Mouse (Mus musculus) monocyte, adult 5-6 weeks (primary cell): Measurements from ENCODE around the gene Efcab12. TPM values are rescaled to one million over a fixed set of nuclear protein-coding genes. Genes with fewer than 3 reads are reported as not detected.
A peak's percentile ranks its signal among the peaks of the same experiment; 100 is the strongest.

Experiments used
- ATAC-seq: fragments of 153-309, 156-312 bp; replicated peaks from 2 replicates; pipeline ENCODE4 v1.8.0; 2017; ENCODE audit warnings: mild to moderate bottlenecking; ENCODE audit not compliant: low TSS enrichment, insufficient number of reproducible peaks, severe bottlenecking, poor library complexity, low FRiP score
- total RNA-seq: library from RNA; stranded (forward); fragments of 200-1000, 200-491, 200-594 nt; gene quantifications from 3 replicates; pipeline ENCODE4 v1.2.3, GENCODE M21; 2017

Efcab12 gene
- total RNA-seq, 1 experiment from 2014 or later: not detected

DNA sequence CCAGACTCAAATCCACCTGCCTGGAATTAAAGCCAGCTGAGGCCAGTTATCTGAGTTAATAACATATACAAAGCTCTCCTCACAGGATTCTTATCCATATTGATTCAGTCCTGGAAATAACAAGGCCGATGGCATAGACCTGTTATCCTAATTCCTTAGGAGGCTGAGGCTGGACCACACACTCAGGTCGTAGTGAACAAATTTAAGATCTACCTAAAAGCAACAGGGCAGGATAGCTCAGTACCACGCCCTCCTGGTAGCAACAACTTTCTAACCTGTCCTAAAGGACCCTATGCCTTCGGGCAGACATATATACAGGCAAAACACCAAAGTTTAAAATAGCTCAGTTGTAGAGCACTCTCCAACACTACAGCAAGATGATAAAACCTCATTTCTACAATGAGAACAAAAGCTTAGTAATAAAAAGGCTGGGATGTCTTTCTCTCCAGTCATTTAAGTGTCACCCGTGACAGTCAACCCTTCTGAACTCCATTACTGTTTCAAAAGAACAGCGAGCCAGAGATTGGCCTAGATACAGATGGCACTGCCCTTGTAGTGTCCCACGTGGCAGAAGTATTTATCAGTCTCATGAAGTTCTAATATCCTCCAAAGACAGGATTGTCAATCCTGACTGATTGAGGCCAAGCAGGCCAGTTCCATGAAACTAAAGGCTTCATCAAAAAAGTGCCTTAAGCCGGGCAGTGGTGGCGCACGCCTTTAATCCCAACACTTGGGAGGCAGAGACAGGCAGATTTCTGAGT, 33.6 kb downstream of the Efcab12 start:
- no peak for ATAC-seq

DNA sequence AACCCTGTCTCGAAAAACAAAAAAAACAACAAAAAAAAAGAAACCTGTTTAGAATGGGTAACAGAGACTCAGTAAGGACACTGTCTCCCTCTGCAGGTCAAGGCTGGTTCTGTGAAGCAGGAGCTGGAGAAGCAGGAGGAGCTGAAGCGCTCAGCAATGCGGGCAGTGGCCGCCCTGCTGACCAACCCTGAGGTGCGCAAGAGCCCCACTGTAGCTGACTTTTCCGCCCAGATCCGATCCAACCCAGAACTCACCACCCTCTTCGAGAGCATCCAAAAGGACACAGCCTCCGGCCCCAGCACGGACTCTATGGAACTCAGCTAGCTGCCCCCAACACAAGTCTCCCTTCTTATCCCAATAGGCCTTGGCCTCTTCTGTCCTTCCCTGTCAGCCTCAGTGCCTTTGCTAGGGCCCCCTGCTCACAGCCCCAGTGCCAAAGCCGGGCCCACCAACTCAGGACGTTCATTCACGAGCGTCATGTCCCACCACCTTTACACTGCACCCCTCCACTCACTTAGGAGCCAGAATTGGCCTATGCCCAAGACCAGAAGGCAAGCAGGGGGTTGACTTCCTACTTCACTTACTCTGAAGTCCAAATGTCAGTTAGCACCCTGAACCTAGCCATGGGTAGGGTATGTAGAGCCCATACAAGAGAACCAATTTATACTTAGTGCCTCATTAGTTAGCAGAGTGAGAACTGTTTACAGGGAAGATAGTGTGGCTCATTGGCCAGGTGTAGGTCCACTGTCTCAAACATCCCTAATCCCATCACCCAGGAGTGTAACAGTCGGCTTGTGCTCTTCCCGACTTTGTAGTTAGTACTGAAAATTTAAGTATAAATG, 34.5 kb downstream of the Efcab12 start:
- no peak for ATAC-seq

DNA sequence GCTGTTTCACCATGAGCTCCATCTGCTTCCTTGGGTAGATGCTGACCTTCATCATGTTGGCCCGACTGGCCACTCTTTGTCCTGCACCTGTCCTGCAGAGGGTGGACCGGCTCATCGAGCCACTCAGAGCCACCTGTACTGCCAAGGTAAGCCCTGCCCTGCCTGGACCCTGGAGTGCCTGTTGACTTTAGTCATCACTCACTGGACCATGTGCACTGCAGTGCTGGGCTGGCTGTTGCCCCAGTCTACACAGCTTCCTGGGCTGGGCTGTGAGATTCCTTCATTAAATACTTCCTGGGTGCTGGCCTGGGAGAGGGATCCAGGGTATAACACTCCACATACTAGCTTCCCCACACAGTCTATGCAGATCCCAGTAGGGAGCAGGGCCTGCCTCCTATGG, 36.4 kb downstream of the Efcab12 start:
- ATAC-seq: no peak; the same call in 1 of the 2 replicates

DNA sequence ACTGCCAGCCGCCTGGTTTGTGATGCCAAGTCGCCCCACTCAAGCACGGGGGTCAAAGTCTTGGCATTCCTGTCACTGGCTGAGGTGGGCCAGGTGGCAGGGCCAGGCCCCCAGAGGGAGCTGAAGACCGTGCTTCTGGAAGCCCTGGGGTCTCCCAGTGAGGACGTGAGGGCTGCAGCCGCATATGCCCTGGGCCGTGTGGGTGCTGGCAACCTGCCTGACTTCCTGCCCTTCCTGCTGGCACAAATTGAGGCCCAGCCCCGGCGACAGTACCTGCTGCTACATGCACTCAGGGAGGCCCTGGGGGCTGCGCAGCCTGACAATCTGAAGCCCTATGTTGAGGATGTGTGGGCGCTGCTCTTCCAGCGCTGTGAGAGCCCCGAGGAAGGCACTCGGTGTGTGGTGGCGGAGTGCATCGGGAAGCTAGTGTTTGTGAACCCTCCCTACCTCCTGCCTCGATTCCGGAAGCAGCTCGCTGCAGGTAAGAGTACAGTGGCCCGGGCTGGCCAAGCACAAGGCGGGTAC, 45.5 kb downstream of the Efcab12 start:
- ATAC-seq: no peak

DNA sequence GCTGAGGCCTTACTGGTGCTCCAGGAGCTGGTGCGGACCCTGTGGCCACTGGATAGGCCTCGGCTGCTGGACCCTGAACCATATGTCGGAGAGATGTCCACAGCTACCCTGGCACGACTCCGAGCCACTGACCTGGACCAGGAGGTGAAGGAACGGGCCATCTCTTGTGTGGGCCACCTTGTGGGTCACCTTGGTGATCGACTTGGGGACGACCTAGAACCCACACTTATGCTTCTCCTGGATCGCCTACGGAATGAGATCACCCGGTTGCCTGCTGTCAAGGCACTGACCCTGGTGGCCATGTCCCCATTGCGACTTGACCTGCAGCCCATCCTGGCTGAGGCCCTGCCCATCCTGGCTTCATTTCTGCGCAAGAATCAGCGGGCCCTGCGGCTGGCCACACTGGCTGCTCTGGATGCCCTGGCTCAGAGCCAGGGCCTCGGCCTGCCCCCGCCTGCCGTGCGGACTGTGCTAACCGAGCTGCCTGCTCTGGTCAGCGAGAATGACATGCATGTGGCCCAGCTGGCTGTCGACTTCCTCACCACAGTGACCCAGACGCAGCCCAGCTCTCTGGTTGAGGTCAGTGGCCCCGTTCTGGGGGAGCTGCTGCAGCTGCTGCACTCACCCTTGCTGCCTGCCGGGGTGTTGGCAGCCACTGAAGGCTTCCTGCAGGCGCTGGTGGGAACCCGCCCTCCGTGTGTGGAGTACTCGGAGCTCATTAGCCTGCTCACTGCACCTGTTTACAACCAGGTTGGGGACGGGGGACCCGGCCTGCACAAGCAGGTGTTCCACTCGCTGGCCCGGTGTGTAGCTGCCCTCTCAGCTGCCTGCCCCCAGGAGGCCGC, 46.1 kb downstream of the Efcab12 start:
- ATAC-seq: no peak; the same call in 1 of the 2 replicates

DNA sequence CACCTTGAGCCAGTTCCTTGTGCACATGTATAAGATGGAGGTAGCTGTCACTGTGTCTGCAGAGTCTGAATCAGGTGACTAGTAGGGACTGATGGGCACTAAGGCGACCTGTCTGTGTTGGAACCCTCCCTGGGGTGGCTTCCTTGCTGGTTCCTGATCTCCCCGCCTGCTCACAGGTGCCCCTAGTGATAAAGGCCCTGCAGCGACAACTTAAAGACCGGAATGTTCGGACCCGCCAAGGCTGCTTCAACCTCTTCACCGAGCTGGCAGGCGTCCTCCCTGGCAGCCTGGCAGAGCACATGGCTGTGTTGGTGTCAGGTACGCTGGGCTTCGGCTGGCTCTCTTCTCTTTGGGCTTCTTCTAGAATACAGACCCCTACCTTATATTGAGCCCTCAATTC, 47.2 kb downstream of the Efcab12 start:
- ATAC-seq: no peak

DNA sequence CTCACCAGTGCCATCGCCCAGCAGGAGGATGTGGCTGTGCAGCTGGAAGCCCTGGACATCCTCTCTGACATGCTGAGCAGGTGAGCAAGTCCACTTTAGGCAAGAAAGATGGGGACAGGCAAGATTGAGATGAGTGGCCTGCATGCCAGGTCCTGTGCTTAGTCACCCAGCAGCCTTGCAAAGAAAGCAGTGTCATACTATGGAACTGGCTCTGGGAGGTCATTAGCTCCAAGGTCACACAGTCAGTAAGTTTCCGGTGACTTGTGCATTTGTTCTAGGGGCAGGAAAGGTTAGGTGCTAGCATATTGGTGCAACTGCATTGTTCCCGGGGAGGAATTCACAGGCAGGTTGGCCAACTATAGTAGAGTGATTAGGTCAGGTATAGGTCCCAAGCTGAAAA, 55.4 kb downstream of the Efcab12 start:
- ATAC-seq: no peak

DNA sequence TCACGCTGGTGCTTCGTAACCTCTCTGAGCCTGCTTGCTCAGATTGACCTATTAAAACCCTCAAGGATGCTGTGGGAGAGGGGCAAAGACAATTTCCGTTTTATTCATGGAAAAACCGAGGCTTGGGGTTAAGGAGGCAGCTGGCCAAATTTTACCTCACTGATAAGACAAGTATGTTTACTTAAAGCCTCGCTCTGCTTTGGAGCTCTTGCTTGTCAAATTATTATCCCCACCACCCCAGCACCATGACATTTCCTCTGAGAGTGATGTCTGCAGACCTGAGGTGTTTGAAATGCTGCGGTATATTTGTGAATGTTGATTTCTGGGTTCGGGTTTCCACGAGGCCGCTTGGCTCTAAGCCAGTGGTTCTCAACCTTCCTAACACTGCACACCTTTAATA, 61.8 kb downstream of the Efcab12 start:
- ATAC-seq: no peak

DNA sequence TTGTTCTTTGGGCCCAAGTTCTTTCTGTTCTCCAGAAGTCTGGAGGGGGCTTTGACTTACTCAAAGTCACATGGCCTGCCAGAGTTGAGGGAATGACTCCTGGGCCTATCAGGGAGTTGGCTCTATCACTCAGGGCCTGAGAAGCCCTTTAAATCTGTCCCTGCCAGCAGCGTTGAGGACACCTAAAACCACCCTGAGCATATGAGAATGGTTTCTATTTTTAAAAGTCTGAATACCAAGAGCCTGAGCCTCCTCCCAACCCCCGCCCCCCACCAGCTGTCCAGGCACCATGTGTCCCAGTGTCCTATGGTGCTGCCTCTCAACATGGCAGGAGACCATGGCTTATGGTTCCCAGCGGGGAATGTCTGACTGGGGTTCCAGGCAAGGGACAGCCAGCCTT, 62.4 kb downstream of the Efcab12 start:
- ATAC-seq: no peak

DNA sequence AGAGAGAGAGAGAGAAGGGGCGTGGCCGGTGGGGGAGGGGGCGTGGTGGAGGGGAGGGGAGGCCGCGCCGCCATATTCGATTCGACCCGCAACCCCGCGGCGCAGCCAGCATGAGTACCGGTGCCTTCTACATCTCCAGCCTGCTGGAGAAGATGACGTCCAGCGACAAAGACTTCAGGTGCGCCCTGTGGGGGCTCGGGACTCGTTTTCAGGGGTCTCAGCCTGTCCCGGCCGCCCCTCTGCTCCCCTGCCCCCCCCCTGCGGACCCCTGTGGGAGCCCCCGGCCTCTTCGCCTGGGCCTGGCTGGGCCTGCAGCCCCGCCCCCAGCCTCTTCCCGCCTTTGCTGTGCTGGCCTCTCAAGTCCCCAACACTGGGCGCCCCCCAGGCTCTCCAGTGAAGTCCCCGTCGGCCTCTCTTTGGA, 63.7 kb downstream of the Efcab12 start, which contains the start of gene Cand2:
Gene Cand2, plus strand, starts transcription at position 38 of the 421 bp plus-strand sequence.
- 0 out of 2 replicates have a peak, but pooled peaks have one; percentile 34 for ATAC-seq

DNA sequence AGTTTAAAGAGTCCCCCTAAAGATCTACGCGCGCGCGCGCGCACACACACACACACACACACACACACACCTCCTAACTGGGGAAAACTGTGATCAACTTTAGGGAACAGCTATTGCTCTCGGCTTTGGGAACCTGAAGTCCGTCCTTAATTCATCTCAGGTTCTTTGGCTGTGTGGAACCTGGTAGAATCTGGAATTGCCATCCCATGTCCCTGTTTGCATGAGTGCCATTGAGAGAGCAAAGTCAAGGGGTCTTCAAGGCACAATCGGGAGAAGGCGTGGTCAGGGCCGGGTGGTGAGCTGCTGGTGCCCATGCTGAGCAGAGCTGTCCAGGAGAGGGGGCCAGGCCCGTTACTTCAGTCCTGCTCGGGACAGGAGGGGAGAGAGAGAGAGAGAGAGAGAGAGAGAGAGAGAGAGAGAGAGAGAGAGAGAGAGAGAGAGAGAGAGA, 64.2 kb downstream of the Efcab12 start:
- ATAC-seq: no peak

DNA sequence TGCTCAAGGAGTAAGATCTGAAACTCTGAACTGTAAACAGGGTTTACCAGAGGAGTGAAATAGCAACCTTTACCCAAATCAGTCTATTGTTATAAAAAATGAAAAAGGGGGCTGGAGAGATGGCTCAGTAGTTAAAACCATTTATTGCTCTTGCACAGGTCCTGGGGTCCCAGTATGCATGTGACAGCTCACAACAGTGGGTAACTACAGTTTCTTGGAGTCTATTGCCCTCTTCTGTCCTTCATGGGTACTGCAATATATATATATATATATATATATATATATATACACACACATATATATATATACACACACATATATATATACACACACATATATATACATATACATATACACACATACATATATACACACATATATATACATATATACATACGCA, 65.6 kb downstream of the Efcab12 start:
- no peak for ATAC-seq

DNA sequence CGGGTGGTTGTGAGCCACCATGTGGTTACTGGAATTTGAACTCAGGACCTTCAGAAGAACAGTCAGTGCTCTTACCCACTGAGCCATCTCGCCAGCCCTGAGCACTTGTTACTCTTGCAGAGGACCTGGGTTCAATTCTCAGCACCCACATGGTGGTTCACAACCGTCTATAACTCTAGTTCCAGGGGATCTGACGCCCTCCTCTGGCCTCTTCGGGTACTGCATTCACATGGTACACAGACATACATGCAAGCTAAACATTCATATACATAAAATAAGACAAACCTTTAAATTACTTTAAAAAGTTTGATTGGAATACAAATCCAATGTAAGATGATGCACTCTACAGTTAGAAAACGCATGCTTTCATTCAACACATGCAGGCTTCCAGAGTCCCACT, 66.0 kb downstream of the Efcab12 start:
- ATAC-seq: no peak

DNA sequence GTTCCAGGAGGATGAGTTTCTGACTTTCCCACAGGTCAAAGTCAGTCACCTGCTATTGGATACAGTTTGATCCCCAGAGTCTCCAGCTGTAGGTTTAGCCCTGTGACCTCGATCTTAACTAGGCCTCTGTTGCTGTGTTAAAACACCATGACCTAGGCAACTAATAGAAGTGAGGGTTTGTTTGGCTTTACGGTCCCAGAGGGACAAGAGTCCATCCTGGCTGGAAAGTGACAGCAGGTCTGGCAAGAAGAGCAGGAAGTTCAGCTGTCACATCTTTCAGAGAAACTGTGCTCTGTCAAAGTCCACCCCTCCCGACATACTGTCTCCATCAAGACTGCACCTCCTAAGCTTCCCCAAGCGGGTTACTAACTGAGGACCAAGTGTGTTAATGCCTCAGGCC, 67.4 kb downstream of the Efcab12 start:
- ATAC-seq: no peak

DNA sequence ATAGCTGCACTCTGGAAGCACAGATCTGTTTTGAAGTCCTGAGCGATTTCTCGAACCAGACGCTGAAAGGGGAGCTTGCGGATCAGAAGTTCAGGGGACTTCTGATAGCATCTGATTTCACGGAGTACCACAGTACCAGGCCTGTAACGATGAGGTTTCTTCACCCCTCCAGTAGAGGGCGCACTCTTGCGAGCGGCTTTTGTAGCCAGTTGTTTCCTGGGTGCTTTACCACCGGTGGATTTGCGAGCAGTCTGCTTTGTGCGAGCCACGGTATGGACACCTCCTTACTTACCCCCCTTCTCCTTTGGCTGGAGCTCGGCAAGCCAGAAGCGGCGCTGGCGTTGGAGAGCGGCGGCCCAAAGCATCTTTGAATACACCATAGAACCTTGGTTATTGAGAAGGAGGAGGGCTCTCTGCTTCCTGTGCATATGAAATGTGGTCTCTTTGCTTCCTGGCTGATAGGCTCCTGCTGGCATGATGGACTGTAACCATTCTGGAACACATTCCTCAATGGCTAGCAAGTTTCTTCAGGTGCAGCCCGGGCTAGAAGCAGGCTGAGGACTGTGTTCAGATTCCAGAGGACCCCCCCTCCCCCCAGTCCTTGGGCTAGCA, 68.0 kb downstream of the Efcab12 start:
- no peak for ATAC-seq

DNA sequence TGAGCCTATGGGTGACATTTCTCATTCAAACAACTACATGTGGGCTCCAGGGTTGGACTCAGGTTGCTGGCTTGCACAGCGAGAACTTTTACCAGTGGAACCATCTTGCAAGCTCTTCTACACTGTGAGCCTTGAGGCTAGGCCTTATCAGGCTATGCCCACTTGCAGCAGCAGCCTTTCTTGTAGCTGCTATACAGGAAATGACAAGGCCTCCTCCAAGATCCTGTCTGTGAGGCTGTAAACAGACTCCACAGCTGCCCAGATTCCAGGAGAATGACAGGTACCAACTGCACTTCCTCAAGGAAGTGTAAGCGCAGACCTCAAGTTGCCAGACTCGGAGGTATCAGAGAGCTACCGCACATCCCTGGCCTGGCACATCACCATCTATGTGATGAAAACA, 70.0 kb downstream of the Efcab12 start:
- no peak for ATAC-seq

DNA sequence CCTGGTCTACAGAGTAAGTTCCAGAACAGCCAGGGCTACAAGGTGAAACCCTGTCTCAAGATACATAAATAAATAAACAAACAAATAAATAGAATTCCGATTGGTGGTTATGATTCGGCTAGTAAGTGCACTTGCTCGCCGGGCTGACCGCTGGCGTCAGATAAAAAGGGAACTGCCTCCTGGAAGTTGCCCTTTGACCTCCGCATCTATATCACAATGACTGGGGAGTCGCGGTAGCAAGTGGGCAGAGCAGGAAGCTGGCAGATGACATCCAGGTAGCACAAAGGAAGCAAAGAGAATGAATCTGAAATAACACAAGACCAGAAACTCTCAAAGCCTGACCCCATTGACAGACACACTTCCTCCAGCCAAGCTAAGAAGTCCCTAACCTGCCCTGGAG, 70.9 kb downstream of the Efcab12 start:
- peak; percentile 63; the same call in 1 of the 2 replicates for ATAC-seq

DNA sequence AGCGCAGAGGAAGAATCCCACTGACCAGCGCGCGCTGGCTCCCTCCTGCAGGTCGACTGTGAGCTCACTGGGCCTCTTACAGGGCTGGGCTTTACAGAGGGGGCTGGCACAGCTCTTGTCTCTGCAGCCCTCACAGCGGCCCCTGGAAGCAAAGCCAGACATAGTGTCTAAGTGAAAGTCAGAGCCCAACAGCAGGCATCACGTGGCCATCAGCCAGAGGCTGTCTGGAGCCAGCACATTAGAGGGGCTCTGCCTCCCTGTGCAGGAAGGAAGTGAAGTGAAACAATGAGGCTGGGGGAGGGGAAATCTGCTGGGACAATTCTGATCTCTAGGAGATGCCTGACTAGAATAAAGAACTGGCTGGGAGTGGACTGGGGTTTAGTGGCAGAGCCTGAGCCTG, 74.0 kb downstream of the Efcab12 start:
- no peak for ATAC-seq
